Mouse (Mus musculus): ENCODE measurements around the gene Pwwp2b. TPM values are rescaled to one million over a fixed set of nuclear protein-coding genes. Genes with fewer than 3 reads are reported as not detected.

Gene Pwwp2b
- polyA plus RNA-seq, 1 experiment: 7.5 TPM

- Histone ChIP-seq H3K9ac (ENCODE audit: low read depth, poor library complexity, severe bottlenecking) (no peak overlapping the region), H3K36me3 (ENCODE audit: control insufficient read depth, insufficient read depth, low read length, poor library complexity, severe bottlenecking) (no peaks in the 10 kb centered on the region), H3K4me3 (ENCODE audit: low read depth, low read length) (no peak overlapping the region), H3K9me3 (replicated peaks; ENCODE audit: control insufficient read depth, insufficient read depth, low read length, poor library complexity, severe bottlenecking) (no peaks in the 10 kb centered on the region), H3K4me1 (ENCODE audit: control insufficient read depth, insufficient read depth, low read length) (peaks cover 32% of the 10 kb centered on the region), H3K27ac (ENCODE audit: insufficient read depth, low read length) (no peak overlapping the region), H3K27me3 (ENCODE audit: control insufficient read depth, insufficient read depth, low read length, poor library complexity, severe bottlenecking) (no peaks in the 10 kb centered on the region)
- TF ChIP-seq CTCF (IDR thresholded peaks at IDR 0.05; ENCODE audit: low read depth, low read length) (peak; percentile 99), POLR2A (IDR thresholded peaks at IDR 0.05; ENCODE audit: insufficient read depth, low read length) (no peak), EP300 (IDR thresholded peaks at IDR 0.05; ENCODE audit: insufficient read depth, low read depth, low read length) (peak; percentile 76)
Measured at GRCm38 (mm10) chr7:139299424-139299823, 51.1 kb downstream of the Pwwp2b start.

DNA sequence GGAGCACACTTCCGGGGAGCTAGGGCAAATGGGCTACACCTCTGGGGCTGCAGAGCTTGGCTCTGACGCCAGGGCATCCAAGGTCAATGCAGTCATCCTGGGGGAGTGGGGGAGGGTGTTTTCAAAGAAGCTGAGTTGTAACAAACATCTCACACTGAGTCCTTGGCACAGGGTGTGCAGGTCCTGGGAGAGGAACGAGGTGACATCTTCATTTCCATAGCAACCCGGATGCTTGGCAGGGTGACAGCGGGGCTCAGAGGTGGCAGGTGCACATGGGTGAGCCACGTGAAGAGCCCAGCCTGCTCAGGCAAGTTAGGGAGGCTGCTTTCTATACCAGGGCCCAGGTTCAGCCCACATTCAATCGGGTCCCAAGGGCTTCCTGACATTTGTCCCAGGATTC is 52.1 kb downstream of the Pwwp2b start:
- no peak for TF ChIP-seq POLR2A (IDR thresholded peaks at IDR 0.05; ENCODE audit: insufficient read depth, low read length)
- TF ChIP-seq EP300 (IDR thresholded peaks at IDR 0.05; ENCODE audit: insufficient read depth, low read depth, low read length): no peak
- no peak for TF ChIP-seq CTCF (IDR thresholded peaks at IDR 0.05; ENCODE audit: low read depth, low read length)
- peaks cover 24% of the 10 kb centered on the region for H3K4me1 ChIP-seq (ENCODE audit: control insufficient read depth, insufficient read depth, low read length)
- H3K4me3 ChIP-seq (ENCODE audit: low read depth, low read length): no peak overlapping the region
- no peaks in the 10 kb centered on the region for H3K27me3 ChIP-seq (ENCODE audit: control insufficient read depth, insufficient read depth, low read length, poor library complexity, severe bottlenecking)
- no peaks in the 10 kb centered on the region for H3K36me3 ChIP-seq (ENCODE audit: control insufficient read depth, insufficient read depth, low read length, poor library complexity, severe bottlenecking)
- H3K9ac ChIP-seq (ENCODE audit: low read depth, poor library complexity, severe bottlenecking): no peak overlapping the region
- H3K27ac ChIP-seq (ENCODE audit: insufficient read depth, low read length): no peak overlapping the region
- H3K9me3 ChIP-seq (replicated peaks; ENCODE audit: control insufficient read depth, insufficient read depth, low read length, poor library complexity, severe bottlenecking): no peaks in the 10 kb centered on the region

GRCm38 (mm10) chr7:139301505-139301904 is 53.2 kb downstream of the Pwwp2b start:
- Histone ChIP-seq H3K27me3 (ENCODE audit: control insufficient read depth, insufficient read depth, low read length, poor library complexity, severe bottlenecking) (no peaks in the 10 kb centered on the region), H3K36me3 (ENCODE audit: control insufficient read depth, insufficient read depth, low read length, poor library complexity, severe bottlenecking) (no peaks in the 10 kb centered on the region), H3K4me1 (ENCODE audit: control insufficient read depth, insufficient read depth, low read length) (peaks cover 17% of the 10 kb centered on the region), H3K9me3 (replicated peaks; ENCODE audit: control insufficient read depth, insufficient read depth, low read length, poor library complexity, severe bottlenecking) (no peaks in the 10 kb centered on the region), H3K9ac (ENCODE audit: low read depth, poor library complexity, severe bottlenecking) (no peak overlapping the region), H3K27ac (ENCODE audit: insufficient read depth, low read length) (no peak overlapping the region), H3K4me3 (ENCODE audit: low read depth, low read length) (no peak overlapping the region)
- TF ChIP-seq POLR2A (IDR thresholded peaks at IDR 0.05; ENCODE audit: insufficient read depth, low read length): no peak
- TF ChIP-seq CTCF (IDR thresholded peaks at IDR 0.05; ENCODE audit: low read depth, low read length): no peak
- no peak for TF ChIP-seq EP300 (IDR thresholded peaks at IDR 0.05; ENCODE audit: insufficient read depth, low read depth, low read length)

- Histone ChIP-seq H3K9ac (ENCODE audit: low read depth, poor library complexity, severe bottlenecking) (no peak overlapping the region), H3K4me1 (ENCODE audit: control insufficient read depth, insufficient read depth, low read length) (peaks cover 14% of the 10 kb centered on the region), H3K36me3 (ENCODE audit: control insufficient read depth, insufficient read depth, low read length, poor library complexity, severe bottlenecking) (no peaks in the 10 kb centered on the region), H3K4me3 (ENCODE audit: low read depth, low read length) (no peak overlapping the region), H3K27ac (ENCODE audit: insufficient read depth, low read length) (no peak overlapping the region), H3K9me3 (replicated peaks; ENCODE audit: control insufficient read depth, insufficient read depth, low read length, poor library complexity, severe bottlenecking) (no peaks in the 10 kb centered on the region), H3K27me3 (ENCODE audit: control insufficient read depth, insufficient read depth, low read length, poor library complexity, severe bottlenecking) (no peaks in the 10 kb centered on the region)
- no peak for TF ChIP-seq CTCF (IDR thresholded peaks at IDR 0.05; ENCODE audit: low read depth, low read length)
- no peak for TF ChIP-seq POLR2A (IDR thresholded peaks at IDR 0.05; ENCODE audit: insufficient read depth, low read length)
- TF ChIP-seq EP300 (IDR thresholded peaks at IDR 0.05; ENCODE audit: insufficient read depth, low read depth, low read length): no peak
Measured at GRCm38 (mm10) chr7:139302314-139302713, 54.0 kb downstream of the Pwwp2b start.

GRCm38 (mm10) chr7:139303280-139304011 is 55.2 kb downstream of the Pwwp2b start:
- Histone ChIP-seq H3K9me3 (replicated peaks; ENCODE audit: control insufficient read depth, insufficient read depth, low read length, poor library complexity, severe bottlenecking) (no peaks in the 10 kb centered on the region), H3K27me3 (ENCODE audit: control insufficient read depth, insufficient read depth, low read length, poor library complexity, severe bottlenecking) (no peaks in the 10 kb centered on the region), H3K27ac (ENCODE audit: insufficient read depth, low read length) (no peak overlapping the region), H3K4me1 (ENCODE audit: control insufficient read depth, insufficient read depth, low read length) (peaks cover 9% of the 10 kb centered on the region), H3K36me3 (ENCODE audit: control insufficient read depth, insufficient read depth, low read length, poor library complexity, severe bottlenecking) (no peaks in the 10 kb centered on the region), H3K4me3 (ENCODE audit: low read depth, low read length) (no peak overlapping the region), H3K9ac (ENCODE audit: low read depth, poor library complexity, severe bottlenecking) (no peak overlapping the region)
- TF ChIP-seq POLR2A (IDR thresholded peaks at IDR 0.05; ENCODE audit: insufficient read depth, low read length) (no peak), CTCF (IDR thresholded peaks at IDR 0.05; ENCODE audit: low read depth, low read length) (peak; percentile 97), EP300 (IDR thresholded peaks at IDR 0.05; ENCODE audit: insufficient read depth, low read depth, low read length) (0 out of 2 replicates have a peak, but pooled peaks have one; percentile 23)

DNA sequence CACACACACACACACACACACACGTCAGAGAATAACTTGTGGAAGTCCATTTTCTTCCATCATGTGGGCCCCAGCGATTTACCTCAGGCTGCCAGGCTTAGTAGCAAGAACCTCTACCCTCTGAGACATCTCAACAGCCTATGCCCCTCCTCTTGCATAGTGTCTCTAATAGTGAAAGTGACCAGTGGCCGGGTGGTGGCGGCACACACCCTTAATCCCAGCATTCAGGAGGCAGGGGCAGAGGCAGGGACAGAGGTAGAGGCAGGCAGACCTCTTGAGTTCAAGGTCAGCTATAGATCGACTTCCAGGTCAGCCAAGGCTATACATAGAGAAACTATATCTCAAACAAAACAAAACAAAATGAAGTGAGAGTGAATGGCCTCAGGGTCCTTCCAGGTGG is 56.0 kb downstream of the Pwwp2b start:
- H3K9ac ChIP-seq (ENCODE audit: low read depth, poor library complexity, severe bottlenecking): no peak overlapping the region

More for the DNA sequence above, 56.0 kb downstream of the Pwwp2b start:
- H3K36me3 ChIP-seq (ENCODE audit: control insufficient read depth, insufficient read depth, low read length, poor library complexity, severe bottlenecking): no peaks in the 10 kb centered on the region
- H3K27ac ChIP-seq (ENCODE audit: insufficient read depth, low read length): no peak overlapping the region
- peaks cover 4% of the 10 kb centered on the region for H3K4me1 ChIP-seq (ENCODE audit: control insufficient read depth, insufficient read depth, low read length)
- H3K4me3 ChIP-seq (ENCODE audit: low read depth, low read length): no peak overlapping the region
- H3K9me3 ChIP-seq (replicated peaks; ENCODE audit: control insufficient read depth, insufficient read depth, low read length, poor library complexity, severe bottlenecking): no peaks in the 10 kb centered on the region
- TF ChIP-seq EP300 (IDR thresholded peaks at IDR 0.05; ENCODE audit: insufficient read depth, low read depth, low read length) (no peak), CTCF (IDR thresholded peaks at IDR 0.05; ENCODE audit: low read depth, low read length) (peak; percentile 23), POLR2A (IDR thresholded peaks at IDR 0.05; ENCODE audit: insufficient read depth, low read length) (no peak)
- no peaks in the 10 kb centered on the region for H3K27me3 ChIP-seq (ENCODE audit: control insufficient read depth, insufficient read depth, low read length, poor library complexity, severe bottlenecking)

Measured in ES-Bruce4 (cell line).